Mouse (Mus musculus) liver, embryonic 14.5 days (tissue): ENCODE data around the gene Mtln. TPM values are rescaled to one million over a fixed set of nuclear protein-coding genes. Genes with fewer than 3 reads are reported as not detected.

Source experiments
- ATAC-seq: fragments of 200-750 bp; cut with Nextera tagmentation; 2 replicates; pipeline ENCODE4 v1.8.0; 2017; ENCODE audit warnings: moderate number of reproducible peaks, mild to moderate bottlenecking, moderate library complexity; ENCODE audit not compliant: insufficient read depth
- DNase-seq, 3 experiments: peaks; one replicate each; pipeline ENCODE4 v3.0.0-alpha.2; 2012 to 2013; ENCODE audit warnings: low read depth in 3 of 3, low spot score in 3 of 3
- H3K27ac ChIP-seq: fragments of 300-500 bp; sonication (generic); 2 replicates; pipeline ENCODE4 v1.5.1; 2014; ENCODE audit warnings: moderate library complexity, mild to moderate bottlenecking, control low read depth, inconsistent platforms
- H3K27me3 ChIP-seq: fragments of 300-500 bp; sonication (generic); 2 replicates; pipeline ENCODE4 v1.6.1; 2014; ENCODE audit warnings: mild to moderate bottlenecking, low read length, moderate library complexity; ENCODE audit not compliant: control insufficient read depth, insufficient read depth
- H3K36me3 ChIP-seq: fragments of 300-500 bp; sonication (generic); replicated peaks from 2 replicates; pipeline ENCODE4 v1.6.1; 2014; ENCODE audit warnings: low read depth; ENCODE audit not compliant: control insufficient read depth, insufficient read depth
- H3K4me1 ChIP-seq, 2 experiments: fragments of 200-500 bp in 1 of 2; fragments of 300-500 bp in 1 of 2; sonication (generic) in 1 of 2; replicated peaks; 2 replicates each; pipeline ENCODE4 v1.6.1; 2012 to 2014; ENCODE audit warnings: antibody characterized with exemption in 1 of 2, inconsistent platforms in 1 of 2, low read length in 1 of 2; ENCODE audit not compliant: control insufficient read depth in 2 of 2, insufficient read depth in 2 of 2
- H3K4me2 ChIP-seq: fragments of 300-500 bp; sonication (generic); 2 replicates; pipeline ENCODE4 v1.6.1; 2014; ENCODE audit warnings: low read depth, mild to moderate bottlenecking, control low read depth, moderate library complexity
- H3K4me3 ChIP-seq, 2 experiments: fragments of 200-500 bp in 1 of 2; fragments of 300-500 bp in 1 of 2; sonication (generic) in 1 of 2; 2 replicates each; pipeline ENCODE4 v1.5.1; 2012 to 2014; ENCODE audit warnings: low read depth in 2 of 2, low read length in 2 of 2, mild to moderate bottlenecking in 2 of 2, control low read depth in 1 of 2, inconsistent platforms in 1 of 2, moderate library complexity in 1 of 2; ENCODE audit not compliant: insufficient read depth in 1 of 2
- H3K9ac ChIP-seq: fragments of 300-500 bp; sonication (generic); replicated peaks from 2 replicates; pipeline ENCODE4 v1.6.1; 2014; ENCODE audit warnings: mild to moderate bottlenecking, control low read depth, moderate library complexity
- H3K9me3 ChIP-seq: fragments of 300-500 bp; sonication (generic); 2 replicates; pipeline ENCODE4 v1.6.1; 2016; ENCODE audit warnings: low read length, mixed read lengths; ENCODE audit not compliant: control insufficient read depth
- CTCF ChIP-seq: IDR thresholded peaks from 2 replicates; pipeline ENCODE4 v1.5.1; 2016; ENCODE audit warnings: antibody characterized with exemption, low read depth, control low read depth
- EP300 ChIP-seq: IDR thresholded peaks from 2 replicates; pipeline ENCODE4 v1.6.1; 2016; ENCODE audit warnings: antibody characterized with exemption, low read depth
- WGBS: fragments of 180-500 bp; shearing (Covaris S2); extraction: QIAGEN DNeasy Blood & Tissue Kit; methylation state at CpG from one replicate; pipeline ENCODE4 v1.1.7; 2014; ENCODE audit not compliant: insufficient replicate concordance; 5-methylcytosine and 5-hydroxymethylcytosine counted together
- polyA plus RNA-seq, 2 experiments: library from polyadenylated mRNA; depleted of rRNA in 1 of 2; stranded (reverse) in 1 of 2; unstranded in 1 of 2; fragments of >200 nt; fragmentation: Nextera tagmentation in 1 of 2; extraction: Ambion mirVana in 1 of 2; gene quantifications; 2 replicates each; pipeline versions ENCODE4 v1.2.1 to v1.2.3; 2012 to 2014

The Mtln gene
- polyA plus RNA-seq, 2 experiments = 24.3 to 28.1 TPM

DNA sequence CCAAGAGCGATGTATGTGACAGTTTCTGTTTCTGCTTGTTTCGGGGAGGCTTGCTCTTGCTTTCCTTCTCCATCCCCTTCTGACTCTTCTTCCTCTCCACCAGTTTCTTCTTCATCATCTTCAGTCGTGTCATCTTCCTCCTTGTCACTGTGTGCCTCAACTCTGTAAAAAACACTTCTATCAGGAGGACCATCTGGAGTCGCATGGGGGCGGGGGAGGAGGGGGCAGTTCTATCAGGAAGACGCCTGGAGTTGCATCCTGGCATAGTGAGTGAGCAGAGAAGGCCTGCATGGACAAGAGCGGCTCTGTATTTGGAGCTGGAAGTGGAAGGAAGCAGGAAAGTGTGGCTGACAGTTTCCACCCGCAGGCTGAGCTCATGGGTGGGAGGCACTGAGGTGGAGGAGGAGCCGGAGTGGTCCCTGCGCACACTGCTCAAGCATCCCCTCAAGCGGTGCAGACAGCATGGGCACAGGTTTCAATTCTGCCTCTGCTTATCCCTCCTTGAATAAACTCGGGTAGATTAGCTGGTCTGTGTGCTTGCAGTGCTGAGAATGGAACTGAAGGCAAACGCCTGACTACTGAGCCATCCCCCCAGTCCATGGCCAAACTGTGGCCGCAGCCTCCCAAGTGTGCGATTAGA is 18.2 kb downstream of the Mtln start:
- ATAC-seq = peak; percentile 92
- Histone ChIP-seq H3K9ac (no peak overlapping the region; the same call in 1 of the 2 replicates), H3K27ac (peak overlapping the region; percentile 11; the same call in 1 of the 2 replicates)

DNA sequence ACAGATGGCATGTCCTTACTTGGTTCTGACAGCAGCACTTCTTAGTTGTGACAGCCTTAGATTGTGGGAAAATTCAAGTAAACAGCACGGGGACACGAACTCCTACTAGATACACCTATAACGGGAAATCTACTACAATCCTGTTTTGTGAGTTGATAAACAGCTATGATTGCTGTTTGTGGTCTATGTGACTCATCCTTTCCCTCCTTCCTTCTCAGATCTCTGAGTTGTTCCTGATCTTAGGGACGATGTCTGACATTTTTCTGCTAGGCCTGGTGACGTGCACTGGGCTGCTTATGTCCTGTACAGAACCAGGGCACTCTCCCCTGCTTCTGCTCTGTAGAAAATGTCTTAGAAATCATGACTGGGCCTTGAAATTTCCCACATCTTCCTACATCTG is 30.7 kb downstream of the Mtln start:
- DNase-seq = no peak

More for the DNA sequence above, 18.2 kb downstream of the Mtln start:
- peak; percentile 30 to 52 (median 51) for DNase-seq
- Histone ChIP-seq H3K4me2 (peak overlapping the region; percentile 40), H3K4me3 (peak overlapping the region; percentile 4 to 46), H3K9me3 (no peaks in the 10 kb centered on the region), H3K36me3 (no peaks in the 10 kb centered on the region), H3K27me3 (no peaks in the 10 kb centered on the region), H3K4me1 (peaks cover 3 to 11% of the 10 kb centered on the region in 2 experiments; a peak in 2 of 4 replicates)
- TF ChIP-seq CTCF (no peak), EP300 (peak; percentile 63)
- 38% methylated on average over 15 of the region's 15 CpGs for WGBS

DNA sequence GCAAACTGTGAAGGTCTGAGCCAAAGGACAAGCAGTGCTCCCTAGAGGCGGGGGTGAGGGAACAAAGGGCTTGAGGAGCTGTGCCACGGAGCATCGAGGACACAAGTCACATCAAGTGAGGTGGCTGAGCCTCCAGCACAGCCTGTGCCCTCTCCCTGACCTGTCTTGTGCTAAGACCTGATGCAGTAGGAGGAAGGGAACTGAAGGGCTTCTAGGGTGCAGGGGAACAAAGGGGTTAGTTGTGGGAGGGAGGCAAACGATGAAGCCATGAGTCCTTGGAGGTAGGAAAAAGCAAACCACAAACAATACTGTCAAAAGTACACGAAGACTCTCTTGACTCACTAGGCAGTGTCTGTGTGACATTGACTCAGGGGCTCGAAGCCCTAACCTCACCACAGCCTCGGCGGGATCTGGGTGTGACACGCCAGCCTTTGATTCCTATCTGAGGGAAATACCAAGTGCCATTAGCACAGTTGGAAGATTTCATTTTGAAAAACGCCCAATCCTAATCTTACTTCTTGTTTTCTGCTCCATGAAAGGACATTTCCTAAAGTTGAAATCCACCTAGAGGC is 31.8 kb downstream of the Mtln start:
- Histone ChIP-seq H3K4me3 (no peak overlapping the region), H3K4me2 (no peak overlapping the region), H3K4me1 (no peaks in the 10 kb centered on the region), H3K9me3 (no peaks in the 10 kb centered on the region), H3K27me3 (no peaks in the 10 kb centered on the region), H3K9ac (no peak overlapping the region), H3K27ac (no peak overlapping the region), H3K36me3 (no peaks in the 10 kb centered on the region)
- WGBS = 22% methylated on average over 10 of the region's 10 CpGs
- DNase-seq = peak in 1 of 3 experiments; percentile 2
- no peak for ATAC-seq
- no peak for TF ChIP-seq CTCF
- TF ChIP-seq EP300 = no peak

More for the DNA sequence above, 30.7 kb downstream of the Mtln start:
- ATAC-seq = no peak
- Histone ChIP-seq H3K9ac (no peak overlapping the region), H3K4me2 (no peak overlapping the region), H3K36me3 (no peaks in the 10 kb centered on the region), H3K9me3 (no peaks in the 10 kb centered on the region), H3K27me3 (no peaks in the 10 kb centered on the region), H3K4me3 (no peak overlapping the region), H3K4me1 (no peaks in the 10 kb centered on the region), H3K27ac (no peak overlapping the region)
- TF ChIP-seq EP300 (no peak), CTCF (no peak)
- WGBS = 62% methylated on average over 5 of the region's 5 CpGs

DNA sequence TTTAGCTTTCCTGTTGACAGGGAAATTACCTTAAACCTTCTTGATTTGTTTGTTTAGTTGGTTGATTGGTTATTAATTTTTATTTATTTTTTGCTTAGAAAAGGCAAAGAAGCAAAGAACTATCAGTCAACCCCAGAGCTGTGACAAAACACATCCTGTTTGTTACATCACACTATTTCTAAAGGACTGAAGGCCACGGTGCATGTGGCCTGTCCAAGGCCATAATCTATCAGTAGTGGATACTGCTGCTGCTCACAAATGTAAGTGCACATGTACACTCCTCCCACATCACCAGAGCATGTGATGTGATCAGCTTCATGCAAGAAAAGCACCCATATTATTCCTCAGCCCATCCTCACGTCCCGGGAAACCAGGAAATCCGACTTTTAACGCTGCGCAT is 32.3 kb downstream of the Mtln start:
- Histone ChIP-seq H3K9ac (no peak overlapping the region), H3K27ac (no peak overlapping the region), H3K4me3 (no peak overlapping the region), H3K27me3 (no peaks in the 10 kb centered on the region), H3K36me3 (no peaks in the 10 kb centered on the region), H3K4me1 (no peaks in the 10 kb centered on the region), H3K9me3 (no peaks in the 10 kb centered on the region), H3K4me2 (no peak overlapping the region)
- WGBS = 74% methylated on average over 6 of the region's 6 CpGs
- ATAC-seq = no peak
- no peak for DNase-seq
- TF ChIP-seq EP300 (no peak), CTCF (no peak)

DNA sequence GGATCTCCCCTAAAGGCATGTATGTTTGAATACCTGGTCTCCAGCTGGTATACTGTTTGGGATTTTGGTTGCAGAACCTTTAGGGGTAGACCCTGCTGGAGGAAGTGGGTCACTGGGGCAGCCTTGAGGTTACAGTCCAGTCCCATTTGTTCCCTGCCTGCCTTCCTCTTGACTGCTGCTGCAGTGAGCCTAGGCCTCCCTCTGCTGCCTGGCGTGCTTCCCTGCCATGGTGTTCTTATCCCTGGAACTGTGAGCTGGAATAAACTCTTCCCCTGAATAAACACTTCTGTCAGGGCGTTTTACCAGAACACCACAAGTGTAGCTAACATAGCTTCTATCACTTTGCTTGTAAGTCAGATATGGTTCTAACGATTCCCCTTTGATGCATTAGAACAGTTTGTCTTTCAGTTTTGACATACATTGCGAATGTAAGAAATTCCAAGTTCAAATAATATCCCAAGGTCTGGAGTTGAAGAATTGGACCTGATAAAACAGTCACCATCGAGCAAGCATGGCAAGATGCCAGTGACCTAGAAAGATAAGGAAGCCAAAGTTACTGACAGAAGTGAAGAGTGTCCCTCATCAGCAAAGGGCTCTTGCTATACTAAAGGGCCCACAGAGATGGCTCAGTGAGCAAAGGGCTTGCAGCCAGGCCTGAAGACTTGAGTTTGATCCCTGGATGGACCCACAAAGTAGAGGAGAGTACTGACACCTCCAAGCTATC is 33.0 kb downstream of the Mtln start:
- DNase-seq = no peak
- H3K4me2 ChIP-seq = no peak overlapping the region

More for the DNA sequence above, 33.0 kb downstream of the Mtln start:
- ATAC-seq = no peak
- Histone ChIP-seq H3K36me3 (no peaks in the 10 kb centered on the region), H3K9me3 (no peaks in the 10 kb centered on the region), H3K9ac (no peak overlapping the region), H3K4me1 (no peaks in the 10 kb centered on the region), H3K27me3 (no peaks in the 10 kb centered on the region), H3K4me3 (no peak overlapping the region), H3K27ac (no peak overlapping the region)
- 52% methylated on average over 5 of the region's 5 CpGs for WGBS
- TF ChIP-seq CTCF (no peak), EP300 (no peak)
